Mouse (Mus musculus) neural tube, embryonic 12.5 days (tissue): ENCODE results near the gene Rundc1. TPM values are rescaled to one million over a fixed set of nuclear protein-coding genes. Genes with fewer than 3 reads are reported as not detected.
"Not testable (repeated sequence)": the region's sequence is repeated elsewhere in the genome, so short reads cannot be mapped to it uniquely, and the experiment has no call there.

ENCODE experiments used
- ATAC-seq: fragments of 200-750 bp; cut with Nextera tagmentation; 2 replicates; pipeline ENCODE4 v1.8.0; 2017; ENCODE audit warnings: low read depth, mild to moderate bottlenecking, moderate TSS enrichment, moderate library complexity; ENCODE audit not compliant: low FRiP score
- H3K27ac ChIP-seq: fragments of 300-500 bp; sonication (generic); 2 replicates; pipeline ENCODE4 v1.5.1; 2016
- H3K27me3 ChIP-seq: fragments of 300-500 bp; sonication (generic); replicated peaks from 2 replicates; pipeline ENCODE4 v1.6.1; 2016; ENCODE audit warnings: mild to moderate bottlenecking
- H3K36me3 ChIP-seq: fragments of 300-500 bp; sonication (generic); 2 replicates; pipeline ENCODE4 v1.6.1; 2016; ENCODE audit warnings: mild to moderate bottlenecking
- H3K4me1 ChIP-seq: fragments of 300-500 bp; sonication (generic); 2 replicates; pipeline ENCODE4 v1.6.1; 2016
- H3K4me2 ChIP-seq: fragments of 300-500 bp; sonication (generic); replicated peaks from 2 replicates; pipeline ENCODE4 v1.6.1; 2016; ENCODE audit warnings: mild to moderate bottlenecking
- H3K4me3 ChIP-seq: fragments of 300-500 bp; sonication (generic); 2 replicates; pipeline ENCODE4 v1.5.1; 2016
- H3K9ac ChIP-seq: fragments of 300-500 bp; sonication (generic); 2 replicates; pipeline ENCODE4 v1.6.1; 2016; ENCODE audit warnings: mild to moderate bottlenecking
- H3K9me3 ChIP-seq: fragments of 300-500 bp; sonication (generic); 2 replicates; pipeline ENCODE4 v1.6.1; 2016; ENCODE audit warnings: mild to moderate bottlenecking
- WGBS: fragments of 180-500 bp; shearing (Covaris S2); methylation state at CpG from one replicate; pipeline ENCODE4 v1.1.7; 2016; 5-methylcytosine and 5-hydroxymethylcytosine counted together
- polyA plus RNA-seq: library from polyadenylated mRNA; unstranded; fragments of >200 nt; fragmentation: Nextera tagmentation; extraction: Ambion mirVana; gene quantifications from 2 replicates; pipeline ENCODE4 v1.2.1, GENCODE M21; 2016

Rundc1 gene
- polyA plus RNA-seq, 1 experiment from 2014 or later = 29.0 TPM

DNA sequence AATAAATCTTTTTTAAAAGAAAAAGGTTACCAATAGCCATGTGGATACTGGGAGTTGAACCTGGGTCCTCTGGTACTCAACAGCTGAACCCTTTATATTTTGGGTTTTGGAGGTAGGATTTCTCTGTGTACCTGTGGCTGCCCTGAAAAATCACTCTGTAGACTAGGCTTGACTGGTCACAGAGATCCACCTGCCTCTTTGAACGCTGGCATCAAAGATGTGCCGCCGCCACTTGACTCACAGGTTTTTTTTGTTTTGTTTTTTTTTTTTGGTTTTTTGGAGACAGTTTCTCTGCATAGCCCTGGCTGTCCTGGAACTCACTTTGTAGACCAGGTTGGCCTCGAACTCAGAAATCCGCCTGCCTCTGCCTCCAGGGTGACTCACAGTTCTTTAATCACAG, 22.9 kb downstream of the Rundc1 start:
- no peaks in the 10 kb centered on the region for H3K27me3 ChIP-seq
- no peak overlapping the region for H3K27ac ChIP-seq
- no peak for ATAC-seq
- no peaks in the 10 kb centered on the region for H3K9me3 ChIP-seq
- WGBS = 94% methylated on average over 5 of the region's 5 CpGs
- peaks cover 17% of the 10 kb centered on the region for H3K4me1 ChIP-seq
- H3K36me3 ChIP-seq = peaks cover 26% of the 10 kb centered on the region
- no peak overlapping the region for H3K4me3 ChIP-seq
- no peak overlapping the region for H3K9ac ChIP-seq
- H3K4me2 ChIP-seq = no peak overlapping the region

DNA sequence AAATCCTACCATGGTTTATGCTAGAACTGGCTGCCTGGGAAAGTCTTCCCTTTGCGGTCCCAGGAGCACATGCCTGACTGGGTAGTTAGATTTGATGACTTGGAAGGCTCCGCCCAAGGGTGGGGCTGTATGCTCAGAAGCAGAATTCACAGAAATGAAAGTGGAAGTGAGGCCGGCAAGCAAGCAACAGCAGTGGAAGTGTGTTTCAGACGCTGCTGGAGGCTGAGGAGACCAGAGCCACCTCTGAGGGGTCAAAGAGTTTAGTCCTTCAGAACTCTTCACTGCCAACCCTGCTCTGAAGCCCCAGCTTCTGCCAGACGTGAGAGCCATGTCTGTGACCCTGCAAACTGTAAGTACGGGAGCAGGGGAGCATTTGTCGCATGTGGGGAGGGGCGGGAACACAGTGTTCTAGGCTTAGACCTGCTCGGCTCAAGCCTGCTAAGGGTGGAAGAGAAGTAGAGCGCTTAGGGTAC, 23.4 kb downstream of the Rundc1 start, which contains the start of gene Ifi35:
Gene Ifi35 (plus strand): TSS at position 134 of the 473 bp plus-strand sequence.
- Histone ChIP-seq H3K27ac (no peak within 1 kb of the TSS), H3K27me3 (no peaks in the 10 kb centered on the region), H3K36me3 (peaks cover 26% of the 10 kb centered on the region), H3K9ac (no peak within 1 kb of the TSS), H3K4me1 (peaks cover 14% of the 10 kb centered on the region), H3K9me3 (no peaks in the 10 kb centered on the region), H3K4me3 (0 out of 2 replicates have a peak within 1 kb of the TSS, but pooled peaks have one; percentile 5), H3K4me2 (peak within 1 kb of the TSS; percentile 30)
- ATAC-seq = no peak
- 34% methylated on average over 10 of the region's 10 CpGs for WGBS

DNA sequence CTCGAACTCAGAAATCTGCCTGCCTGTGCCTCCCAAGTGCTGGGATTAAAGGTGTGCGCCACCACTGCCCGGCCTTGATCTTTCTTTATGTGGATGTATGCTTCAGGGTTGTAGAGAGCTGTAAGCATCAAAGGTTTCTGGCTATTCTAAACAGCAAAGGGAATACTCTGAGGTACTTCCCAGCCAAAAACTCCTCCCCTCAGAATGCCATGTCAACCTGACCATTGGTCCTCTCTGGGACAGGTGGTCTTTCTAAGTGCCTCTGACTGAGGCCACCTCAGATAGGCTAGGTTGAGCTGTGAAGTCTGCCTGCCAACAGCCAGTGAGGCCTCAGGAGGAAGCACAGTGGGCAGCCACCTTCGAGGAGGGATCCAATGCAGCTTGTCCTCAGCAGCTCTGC, 24.0 kb downstream of the Rundc1 start:
- no peak for ATAC-seq
- no peak overlapping the region for H3K4me3 ChIP-seq
- WGBS = 80% methylated on average over 4 of the region's 4 CpGs

DNA sequence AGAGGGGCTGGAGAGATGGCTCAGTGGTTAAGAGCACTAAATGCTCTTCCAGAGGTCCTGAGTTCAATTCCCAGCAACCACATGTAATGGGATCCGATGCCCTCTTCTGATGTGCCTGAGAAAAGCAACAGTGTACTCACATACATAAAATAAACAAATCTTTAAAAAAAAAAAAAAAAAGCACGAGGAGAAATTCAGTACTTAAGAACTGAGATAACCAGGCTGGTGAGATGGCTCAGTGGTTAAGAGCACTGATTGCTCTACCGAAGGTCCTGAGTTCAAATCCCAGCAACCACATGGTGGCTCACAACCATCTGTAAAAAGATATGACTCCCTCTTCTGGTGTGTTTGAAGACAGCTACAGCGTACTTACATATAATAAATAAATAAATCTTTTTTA, 24.7 kb downstream of the Rundc1 start:
- H3K9ac ChIP-seq, H3K27me3 ChIP-seq, H3K4me1 ChIP-seq, H3K27ac ChIP-seq, H3K4me2 ChIP-seq, H3K9me3 ChIP-seq, H3K4me3 ChIP-seq, ATAC-seq: not testable (repeated sequence)
- whole genome bisulfite sequencing = 93% methylated on average over 4 of the region's 4 CpGs
- H3K36me3 ChIP-seq = peaks cover 14% of the 10 kb centered on the region

More for the DNA sequence above, 24.0 kb downstream of the Rundc1 start:
- H3K4me1 ChIP-seq = peaks cover 8% of the 10 kb centered on the region
- no peak overlapping the region for H3K9ac ChIP-seq
- 0 out of 2 replicates have a peak overlapping the region, but pooled peaks have one; percentile 9 for H3K4me2 ChIP-seq
- no peaks in the 10 kb centered on the region for H3K9me3 ChIP-seq
- peaks cover 21% of the 10 kb centered on the region for H3K36me3 ChIP-seq
- H3K27me3 ChIP-seq = no peaks in the 10 kb centered on the region
- no peak overlapping the region for H3K27ac ChIP-seq

DNA sequence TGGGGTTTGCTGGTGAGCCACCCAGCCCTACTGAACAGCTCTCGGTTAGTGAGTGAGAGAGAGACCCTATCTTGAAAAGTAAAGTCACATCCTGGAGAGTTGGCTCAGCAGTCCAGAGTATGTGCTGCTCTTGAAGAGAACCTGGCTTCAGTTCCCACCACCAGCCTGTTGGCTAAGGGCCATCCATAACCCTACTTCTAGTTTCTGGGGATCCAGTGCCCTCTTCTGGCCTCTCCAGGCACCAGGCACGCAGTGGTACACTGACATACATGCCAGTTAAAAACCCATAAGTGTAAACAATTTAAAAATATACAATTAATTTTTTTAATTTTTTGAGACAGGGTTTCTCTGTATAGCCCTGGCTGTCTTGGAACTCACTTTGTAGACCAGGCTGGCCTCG, 25.5 kb downstream of the Rundc1 start:
- H3K4me1 ChIP-seq = peaks cover 7% of the 10 kb centered on the region
- no peak overlapping the region for H3K4me2 ChIP-seq
- no peak overlapping the region for H3K4me3 ChIP-seq
- WGBS = 85% methylated on average over 3 of the region's 3 CpGs
- no peak for ATAC-seq
- H3K9ac ChIP-seq = no peak overlapping the region
- H3K27ac ChIP-seq = no peak overlapping the region
- H3K9me3 ChIP-seq = no peaks in the 10 kb centered on the region
- no peaks in the 10 kb centered on the region for H3K27me3 ChIP-seq
- H3K36me3 ChIP-seq = peaks cover 8% of the 10 kb centered on the region

DNA sequence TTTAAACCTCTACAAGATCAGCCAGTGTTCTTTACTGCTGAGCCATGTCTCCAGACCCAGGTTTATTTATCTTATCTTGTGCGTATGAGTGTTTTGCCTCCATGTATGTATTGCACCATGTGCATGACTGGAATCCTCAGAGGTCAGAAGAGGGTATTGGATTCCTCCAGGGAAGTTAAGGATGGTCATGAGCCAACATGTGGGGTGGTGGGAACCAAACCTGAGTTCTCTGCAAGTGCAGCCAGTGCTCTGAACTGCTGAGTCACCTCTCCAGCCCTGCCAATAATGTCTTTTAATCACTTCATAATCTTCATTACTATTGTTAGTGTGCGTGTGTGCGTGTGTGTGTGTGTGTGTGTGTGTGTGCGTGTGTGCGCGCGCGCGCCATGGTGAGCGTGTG, 26.7 kb downstream of the Rundc1 start:
- H3K36me3 ChIP-seq = peaks cover under 1% of the 10 kb centered on the region; the same call in 1 of the 2 replicates
- H3K4me3 ChIP-seq = no peak overlapping the region
- no peak overlapping the region for H3K9ac ChIP-seq
- no peak overlapping the region for H3K27ac ChIP-seq
- no peak for ATAC-seq
- no peaks in the 10 kb centered on the region for H3K27me3 ChIP-seq
- WGBS = 93% methylated on average over 10 of the region's 10 CpGs
- H3K9me3 ChIP-seq = no peaks in the 10 kb centered on the region
- H3K4me2 ChIP-seq = no peak overlapping the region
- peaks cover 7% of the 10 kb centered on the region for H3K4me1 ChIP-seq

DNA sequence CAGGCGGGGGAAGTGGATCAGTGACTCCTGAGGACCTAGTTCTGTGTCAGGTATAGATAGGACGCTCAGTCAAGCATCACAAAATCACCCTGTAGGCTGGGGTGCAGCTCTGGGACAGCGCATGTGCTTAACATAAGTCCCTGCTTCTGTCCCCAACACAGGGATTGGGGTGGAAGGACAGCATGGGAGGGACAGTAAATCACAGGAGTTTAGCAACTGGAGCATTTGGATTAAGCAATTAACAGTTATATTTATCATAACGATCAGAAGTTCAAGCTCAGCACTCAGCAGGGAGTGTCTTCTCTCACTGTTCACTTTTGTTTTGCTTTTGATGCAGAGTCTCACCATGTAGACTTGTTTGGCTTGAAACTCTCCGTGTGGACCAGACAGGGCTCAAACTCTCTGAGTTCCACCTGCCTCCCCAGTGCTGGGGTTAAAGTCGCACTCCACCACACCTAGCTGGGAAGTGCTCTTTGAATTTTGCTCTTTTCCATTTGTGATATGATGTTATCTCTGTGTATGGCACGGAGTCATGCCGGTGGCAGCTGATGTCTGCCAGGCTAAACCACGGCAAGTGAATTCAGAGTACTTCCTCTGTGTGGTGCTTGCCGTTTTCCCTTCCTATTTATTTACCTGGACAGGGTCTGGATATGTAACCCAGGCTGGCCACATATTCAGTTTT, 27.3 kb downstream of the Rundc1 start:
- H3K36me3 ChIP-seq = peaks cover under 1% of the 10 kb centered on the region
- no peak overlapping the region for H3K4me2 ChIP-seq
- ATAC-seq = no peak
- H3K27ac ChIP-seq = no peak overlapping the region
- 77% methylated on average over 10 of the region's 10 CpGs for whole genome bisulfite sequencing
- H3K9me3 ChIP-seq = no peaks in the 10 kb centered on the region
- peaks cover 7% of the 10 kb centered on the region for H3K4me1 ChIP-seq
- no peaks in the 10 kb centered on the region for H3K27me3 ChIP-seq
- no peak overlapping the region for H3K4me3 ChIP-seq
- no peak overlapping the region for H3K9ac ChIP-seq

DNA sequence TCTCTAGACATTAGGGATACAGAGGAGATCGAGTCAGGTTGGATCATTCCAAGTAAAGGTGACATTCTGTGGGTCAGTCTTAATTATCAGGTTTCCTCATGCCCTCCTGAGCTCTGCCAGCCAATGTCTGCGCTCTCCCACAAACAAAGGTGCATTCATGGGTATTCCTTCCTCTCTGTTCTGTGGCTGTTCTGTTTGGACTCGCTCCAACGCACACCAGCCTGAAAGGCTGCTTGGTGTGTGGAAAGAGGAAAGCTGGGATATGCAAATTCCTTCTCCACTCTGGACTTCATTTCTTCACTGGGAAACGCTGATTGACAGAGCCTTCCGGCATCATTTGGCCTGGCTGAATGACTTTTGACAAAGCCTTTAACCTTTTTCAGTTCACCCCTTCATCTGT, 29.8 kb downstream of the Rundc1 start:
- Histone ChIP-seq H3K27ac (no peak overlapping the region), H3K4me2 (no peak overlapping the region), H3K4me1 (peaks cover 7% of the 10 kb centered on the region), H3K36me3 (peaks cover 25% of the 10 kb centered on the region), H3K9ac (no peak overlapping the region), H3K9me3 (no peaks in the 10 kb centered on the region), H3K27me3 (no peaks in the 10 kb centered on the region), H3K4me3 (no peak overlapping the region)
- no peak for ATAC-seq
- WGBS = 61% methylated on average over 6 of the region's 6 CpGs

DNA sequence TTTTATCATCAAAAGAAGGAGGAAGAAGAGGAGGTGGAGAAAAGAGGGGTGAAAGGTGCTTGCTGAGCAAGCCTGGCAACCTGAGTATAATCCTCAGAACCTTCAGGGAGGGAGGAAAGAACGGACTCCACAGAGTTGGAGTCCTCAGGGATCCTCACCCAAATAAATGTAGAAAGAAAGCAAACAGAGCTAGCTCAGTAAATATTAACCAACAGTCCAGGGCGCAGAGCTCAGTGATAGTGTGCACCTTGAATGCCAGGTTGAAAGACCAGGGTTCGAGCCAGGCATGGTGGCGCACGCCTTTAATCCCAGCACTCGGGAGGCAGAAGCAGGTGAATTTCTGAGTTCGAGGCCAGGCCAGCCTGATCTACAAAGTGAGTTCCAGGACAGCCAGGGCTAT, 30.7 kb downstream of the Rundc1 start:
- Histone ChIP-seq H3K9ac (no peak overlapping the region), H3K27ac (no peak overlapping the region), H3K4me2 (no peak overlapping the region), H3K9me3 (no peaks in the 10 kb centered on the region), H3K4me3 (no peak overlapping the region), H3K27me3 (no peaks in the 10 kb centered on the region), H3K4me1 (peaks cover 7% of the 10 kb centered on the region), H3K36me3 (peaks cover 35% of the 10 kb centered on the region)
- ATAC-seq = no peak
- 88% methylated on average over 7 of the region's 7 CpGs for WGBS

DNA sequence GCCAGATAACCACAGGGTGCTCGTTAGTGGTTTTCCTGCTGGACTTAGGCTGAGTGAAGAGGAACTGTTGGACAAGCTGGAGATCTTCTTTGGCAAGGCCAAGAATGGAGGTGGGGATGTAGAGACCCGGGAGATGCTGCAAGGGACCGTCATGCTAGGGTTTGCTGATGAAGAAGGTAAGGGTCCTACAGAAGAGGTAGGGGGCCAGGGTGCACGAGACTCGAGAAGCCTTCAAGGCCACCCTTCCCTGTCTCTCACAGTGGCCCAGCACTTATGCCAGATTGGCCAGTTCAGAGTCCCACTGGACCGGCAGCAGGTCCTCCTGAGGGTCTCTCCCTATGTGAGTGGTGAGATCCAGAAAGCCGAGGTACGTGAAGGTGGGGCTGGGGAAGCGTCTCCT, 32.7 kb downstream of the Rundc1 start:
- WGBS = 89% methylated on average over 9 of the region's 9 CpGs

DNA sequence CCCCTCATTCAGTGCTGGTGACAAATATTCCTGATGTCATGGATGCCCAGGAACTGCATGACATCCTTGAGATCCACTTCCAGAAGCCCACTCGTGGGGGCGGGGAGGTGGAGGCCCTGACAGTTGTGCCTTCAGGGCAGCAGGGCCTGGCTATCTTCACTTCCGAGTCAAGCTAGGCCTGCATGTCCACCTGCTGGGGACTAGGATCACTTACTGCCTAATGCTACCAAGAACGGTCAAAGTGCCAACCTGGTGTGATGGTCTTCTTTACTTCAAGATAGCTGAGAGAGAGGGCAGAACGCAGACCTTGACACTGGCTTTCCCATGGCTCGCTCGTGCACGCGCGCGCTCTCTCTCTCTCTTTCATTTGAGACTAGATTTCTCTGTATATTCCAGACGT, 33.3 kb downstream of the Rundc1 start:
- Histone ChIP-seq H3K4me2 (no peak overlapping the region), H3K27ac (no peak overlapping the region), H3K4me3 (no peak overlapping the region), H3K9me3 (no peaks in the 10 kb centered on the region), H3K9ac (no peak overlapping the region), H3K27me3 (no peaks in the 10 kb centered on the region), H3K4me1 (peaks cover 19% of the 10 kb centered on the region), H3K36me3 (peaks cover 55% of the 10 kb centered on the region)
- 80% methylated on average over 12 of the region's 12 CpGs for WGBS
- ATAC-seq = no peak

More for the DNA sequence above, 32.7 kb downstream of the Rundc1 start:
- peaks cover 54% of the 10 kb centered on the region for H3K36me3 ChIP-seq
- no peak overlapping the region for H3K27ac ChIP-seq
- no peak overlapping the region for H3K4me2 ChIP-seq
- peaks cover 14% of the 10 kb centered on the region for H3K4me1 ChIP-seq
- no peak overlapping the region for H3K4me3 ChIP-seq
- H3K9ac ChIP-seq = no peak overlapping the region
- no peaks in the 10 kb centered on the region for H3K9me3 ChIP-seq
- H3K27me3 ChIP-seq = no peaks in the 10 kb centered on the region
- ATAC-seq = no peak

DNA sequence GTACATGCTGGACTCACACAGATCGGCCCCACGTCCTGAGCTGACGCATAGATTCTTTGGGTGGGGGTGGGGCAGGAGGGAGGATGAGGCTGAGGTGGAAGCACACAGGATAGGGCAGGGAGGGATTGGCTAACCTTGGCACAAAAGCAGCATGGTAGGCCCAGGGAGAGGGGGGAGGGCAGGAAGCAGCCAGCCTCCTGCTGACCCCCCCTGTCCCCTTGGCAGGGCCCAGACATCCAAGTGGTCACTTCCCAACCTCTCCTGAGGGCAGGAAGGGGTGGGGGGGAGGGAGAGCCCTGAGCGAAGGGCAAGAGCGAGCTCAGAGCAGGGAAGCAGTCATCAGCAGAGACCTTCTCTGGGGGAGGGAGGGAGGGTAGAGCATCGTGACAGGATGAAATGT, 34.8 kb downstream of the Rundc1 start:
- Histone ChIP-seq H3K36me3 (peaks cover 55% of the 10 kb centered on the region), H3K4me3 (no peak overlapping the region), H3K9me3 (no peaks in the 10 kb centered on the region), H3K9ac (no peak overlapping the region), H3K4me1 (peaks cover 30% of the 10 kb centered on the region), H3K4me2 (no peak overlapping the region), H3K27me3 (no peaks in the 10 kb centered on the region), H3K27ac (no peak overlapping the region)
- ATAC-seq = no peak
- 54% methylated on average over 6 of the region's 6 CpGs for WGBS

DNA sequence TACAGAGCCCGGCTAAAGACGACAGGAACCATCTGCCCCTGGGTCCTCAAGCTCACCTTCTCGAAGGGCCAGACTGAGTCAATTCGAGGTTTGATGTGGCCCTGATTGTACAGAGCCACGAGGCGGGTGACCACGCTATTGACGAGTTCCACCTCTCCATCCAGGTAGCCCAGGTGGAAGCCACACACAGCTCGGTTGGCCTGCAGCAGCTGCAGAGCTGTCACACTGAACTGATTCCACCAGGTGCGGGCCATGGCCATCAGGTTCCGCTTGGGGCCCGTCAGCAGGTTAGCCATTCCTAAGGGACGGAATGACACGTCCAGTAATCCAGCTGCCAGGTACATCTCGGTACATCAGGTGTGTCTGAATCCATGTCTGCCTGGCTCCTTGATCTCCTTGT, 35.4 kb downstream of the Rundc1 start:
- H3K4me2 ChIP-seq = no peak overlapping the region
- H3K4me1 ChIP-seq = peaks cover 33% of the 10 kb centered on the region
- peaks cover 55% of the 10 kb centered on the region for H3K36me3 ChIP-seq
- no peaks in the 10 kb centered on the region for H3K9me3 ChIP-seq
- H3K4me3 ChIP-seq = no peak overlapping the region
- H3K27me3 ChIP-seq = no peaks in the 10 kb centered on the region
- no peak overlapping the region for H3K27ac ChIP-seq
- 90% methylated on average over 15 of the region's 15 CpGs for WGBS
- H3K9ac ChIP-seq = no peak overlapping the region
- ATAC-seq = no peak
